Mouse (Mus musculus): ENCODE measurements at regions not wholly inside any gene's neighbourhood (a gene's known extent, or its start where the extent isn't known, plus 50 kb on each side); places are given as distances from the start of the nearest gene placed in this dataset.

GRCm38 (mm10) chr1:79379736-79380135 lies 60.2 kb downstream of the Scg2 start:
- WGBS: 47% methylated on average over 5 of the region's 5 CpGs
- H3K9ac ChIP-seq (replicated peaks; ENCODE audit: low read depth): no peak overlapping the region
- H3K4me2 ChIP-seq (replicated peaks; ENCODE audit: low read depth, low read length): no peak overlapping the region
- no peaks in the 10 kb centered on the region for H3K36me3 ChIP-seq (ENCODE audit: insufficient read depth, low read length)
- DNase-seq (ENCODE audit: low spot score): no peak
- H3K4me1 ChIP-seq (ENCODE audit: insufficient read depth, low read depth, low read length): no peaks in the 10 kb centered on the region
- ATAC-seq: no peak
- TF ChIP-seq EP300 (IDR thresholded peaks at IDR 0.05): no peak
- TF ChIP-seq CTCF (IDR thresholded peaks at IDR 0.05): no peak
- no peaks in the 10 kb centered on the region for H3K27me3 ChIP-seq (replicated peaks; ENCODE audit: insufficient read depth, low read length)
- H3K4me3 ChIP-seq (ENCODE audit: low read depth, low read length): no peak overlapping the region
- H3K27ac ChIP-seq (ENCODE audit: low read length): no peak overlapping the region
- H3K9me3 ChIP-seq (ENCODE audit: low read length): no peaks in the 10 kb centered on the region

DNA sequence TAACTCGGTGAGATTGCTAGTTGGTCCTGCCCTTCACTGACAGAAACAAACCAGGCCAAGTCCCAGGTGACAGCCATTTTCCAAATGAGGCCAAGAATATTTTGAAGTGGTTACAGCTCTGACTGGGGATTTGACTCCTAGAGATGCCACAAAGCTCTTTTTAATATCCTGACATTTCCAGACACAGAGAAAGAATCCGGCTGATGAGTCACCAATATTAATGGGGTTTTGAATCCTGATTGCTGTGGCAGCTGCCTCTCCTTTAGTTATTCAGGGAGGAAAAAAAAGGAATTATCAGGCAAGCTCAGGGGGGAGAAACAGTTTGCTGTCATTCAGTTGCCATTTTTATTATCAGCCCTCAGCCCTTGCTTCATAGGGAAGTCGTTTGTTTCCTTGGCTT lies 65.1 kb downstream of the Scg2 start:
- 43% methylated on average over 3 of the region's 3 CpGs for WGBS
- no peak overlapping the region for H3K4me2 ChIP-seq (replicated peaks; ENCODE audit: low read depth, low read length)
- TF ChIP-seq CTCF (IDR thresholded peaks at IDR 0.05): no peak
- no peak for TF ChIP-seq EP300 (IDR thresholded peaks at IDR 0.05)

DNA sequence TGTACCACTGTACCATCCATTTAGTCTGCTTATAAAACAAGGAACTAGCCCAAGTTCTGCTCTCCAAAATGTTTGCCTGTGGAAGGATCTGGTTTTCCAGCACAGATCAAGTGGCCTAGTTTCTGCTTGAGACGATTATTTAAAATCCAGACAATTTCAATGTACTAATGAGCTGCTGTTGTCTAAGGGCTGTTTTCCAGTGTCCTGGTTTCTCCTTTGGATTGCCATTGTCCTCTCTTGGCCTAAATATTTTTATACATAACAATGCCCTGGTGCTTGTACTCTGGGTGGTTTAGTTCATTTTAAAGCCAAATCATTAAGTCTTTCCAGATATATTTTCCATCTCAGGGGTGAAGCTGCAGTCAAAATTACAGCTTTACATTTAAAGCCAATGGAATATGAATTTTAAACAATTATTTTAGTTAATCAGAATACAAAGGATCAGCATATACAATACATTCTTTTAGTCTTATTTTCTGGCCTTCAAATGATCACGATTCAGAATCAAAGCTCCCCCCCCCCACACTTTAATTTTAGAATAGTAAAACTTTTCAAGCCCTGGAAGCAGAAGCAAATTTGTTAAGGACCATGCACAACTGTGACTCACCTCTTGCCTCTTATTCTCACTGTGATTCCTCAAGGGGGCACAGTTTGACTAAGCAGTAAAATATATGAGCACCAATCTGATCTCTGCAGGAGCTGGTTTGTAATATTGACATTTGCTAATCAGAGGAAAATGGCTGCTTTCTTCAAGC lies 82.5 kb downstream of the Scg2 start:
- no peaks in the 10 kb centered on the region for H3K4me1 ChIP-seq (ENCODE audit: insufficient read depth, low read depth, low read length)
- WGBS: 78% methylated on average over 2 of the region's 2 CpGs
- no peaks in the 10 kb centered on the region for H3K36me3 ChIP-seq (ENCODE audit: insufficient read depth, low read length)
- DNase-seq (ENCODE audit: low spot score): no peak
- H3K9me3 ChIP-seq (ENCODE audit: low read length): no peaks in the 10 kb centered on the region
- no peak overlapping the region for H3K27ac ChIP-seq (ENCODE audit: low read length)
- no peak overlapping the region for H3K9ac ChIP-seq (replicated peaks; ENCODE audit: low read depth)
- ATAC-seq: no peak
- H3K4me2 ChIP-seq (replicated peaks; ENCODE audit: low read depth, low read length): no peak overlapping the region
- no peak overlapping the region for H3K4me3 ChIP-seq (ENCODE audit: low read depth, low read length)
- TF ChIP-seq CTCF (IDR thresholded peaks at IDR 0.05) (no peak), EP300 (IDR thresholded peaks at IDR 0.05) (no peak)
- no peaks in the 10 kb centered on the region for H3K27me3 ChIP-seq (replicated peaks; ENCODE audit: insufficient read depth, low read length)

More for the DNA sequence above, 65.1 kb downstream of the Scg2 start:
- H3K27ac ChIP-seq (ENCODE audit: low read length): no peak overlapping the region
- DNase-seq (ENCODE audit: low spot score): no peak
- no peaks in the 10 kb centered on the region for H3K4me1 ChIP-seq (ENCODE audit: insufficient read depth, low read depth, low read length)
- H3K9ac ChIP-seq (replicated peaks; ENCODE audit: low read depth): no peak overlapping the region
- no peak for ATAC-seq
- H3K36me3 ChIP-seq (ENCODE audit: insufficient read depth, low read length): no peaks in the 10 kb centered on the region
- no peaks in the 10 kb centered on the region for H3K9me3 ChIP-seq (ENCODE audit: low read length)
- H3K27me3 ChIP-seq (replicated peaks; ENCODE audit: insufficient read depth, low read length): no peaks in the 10 kb centered on the region
- no peak overlapping the region for H3K4me3 ChIP-seq (ENCODE audit: low read depth, low read length)

GRCm38 (mm10) chr1:79346511-79346910 lies 93.4 kb downstream of the Scg2 start:
- Histone ChIP-seq H3K4me3 (ENCODE audit: low read depth, low read length) (no peak overlapping the region), H3K27me3 (replicated peaks; ENCODE audit: insufficient read depth, low read length) (no peaks in the 10 kb centered on the region), H3K27ac (ENCODE audit: low read length) (no peak overlapping the region), H3K4me2 (replicated peaks; ENCODE audit: low read depth, low read length) (no peak overlapping the region), H3K9me3 (ENCODE audit: low read length) (no peaks in the 10 kb centered on the region), H3K36me3 (ENCODE audit: insufficient read depth, low read length) (no peaks in the 10 kb centered on the region), H3K9ac (replicated peaks; ENCODE audit: low read depth) (no peak overlapping the region), H3K4me1 (ENCODE audit: insufficient read depth, low read depth, low read length) (no peaks in the 10 kb centered on the region)
- no peak for DNase-seq (ENCODE audit: low spot score)
- WGBS: 60% methylated on average over 3 of the region's 3 CpGs
- ATAC-seq: no peak
- TF ChIP-seq EP300 (IDR thresholded peaks at IDR 0.05) (no peak), CTCF (IDR thresholded peaks at IDR 0.05) (no peak)

GRCm38 (mm10) chr1:79335480-79336114 lies 104.3 kb downstream of the Scg2 start:
- DNase-seq (ENCODE audit: low spot score) (no peak), ATAC-seq (no peak)
- Histone ChIP-seq H3K27me3 (replicated peaks; ENCODE audit: insufficient read depth, low read length) (no peaks in the 10 kb centered on the region), H3K4me1 (ENCODE audit: insufficient read depth, low read depth, low read length) (no peaks in the 10 kb centered on the region), H3K4me2 (replicated peaks; ENCODE audit: low read depth, low read length) (no peak overlapping the region), H3K9ac (replicated peaks; ENCODE audit: low read depth) (no peak overlapping the region), H3K9me3 (ENCODE audit: low read length) (no peaks in the 10 kb centered on the region), H3K4me3 (ENCODE audit: low read depth, low read length) (no peak overlapping the region), H3K36me3 (ENCODE audit: insufficient read depth, low read length) (no peaks in the 10 kb centered on the region), H3K27ac (ENCODE audit: low read length) (no peak overlapping the region)
- 75% methylated on average over 7 of the region's 7 CpGs for WGBS
- no peak for TF ChIP-seq CTCF (IDR thresholded peaks at IDR 0.05)
- TF ChIP-seq EP300 (IDR thresholded peaks at IDR 0.05): no peak

GRCm38 (mm10) chr1:79317194-79317593 lies 122.7 kb downstream of the Scg2 start:
- 72% methylated on average over 5 of the region's 5 CpGs for WGBS
- no peak for DNase-seq (ENCODE audit: low spot score)
- ATAC-seq: no peak
- no peak overlapping the region for H3K4me2 ChIP-seq (replicated peaks; ENCODE audit: low read depth, low read length)
- no peak overlapping the region for H3K27ac ChIP-seq (ENCODE audit: low read length)
- H3K4me1 ChIP-seq (ENCODE audit: insufficient read depth, low read depth, low read length): no peaks in the 10 kb centered on the region
- H3K9ac ChIP-seq (replicated peaks; ENCODE audit: low read depth): no peak overlapping the region
- TF ChIP-seq EP300 (IDR thresholded peaks at IDR 0.05) (no peak), CTCF (IDR thresholded peaks at IDR 0.05) (no peak)
- H3K4me3 ChIP-seq (ENCODE audit: low read depth, low read length): no peak overlapping the region
- H3K27me3 ChIP-seq (replicated peaks; ENCODE audit: insufficient read depth, low read length): no peaks in the 10 kb centered on the region
- H3K9me3 ChIP-seq (ENCODE audit: low read length): no peaks in the 10 kb centered on the region
- H3K36me3 ChIP-seq (ENCODE audit: insufficient read depth, low read length): no peaks in the 10 kb centered on the region

Measured in lung, postnatal 0 days (tissue).